ENCODE assay signal across 15 mouse cellular contexts in the genomic region with DNA sequence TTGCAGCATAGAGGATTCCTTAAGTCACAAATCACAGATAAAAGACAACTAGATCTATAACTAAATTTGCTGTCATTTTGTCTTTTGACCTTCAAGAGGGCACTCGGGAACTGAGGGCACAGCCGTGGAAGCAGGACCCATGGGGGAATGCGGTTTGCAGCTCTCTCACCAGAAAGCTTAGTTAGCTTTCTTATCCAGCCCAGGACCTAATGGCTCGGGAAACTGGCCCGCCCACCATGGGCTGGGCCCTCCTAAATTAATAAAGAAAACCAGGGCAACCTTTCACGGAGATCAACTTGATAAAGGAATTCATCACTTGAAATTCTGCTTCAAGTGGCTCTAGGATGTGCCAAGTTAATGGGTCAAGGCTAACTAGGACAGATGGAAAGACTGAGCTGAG.
DNase-seq lines count a peak whose midpoint lies in the region; ATAC-seq lines count a peak whose summit lies in the region.
"Had no signal": no experiment of that assay in that cellular context is flagged by ENCODE, and none has a peak within 500 bp of the region (broad histone marks: within the 10 kb centered on the region; RNA-seq: fewer than 3 reads in every experiment).

No protein-coding gene starts in this region.

- H3K4me3 ChIP-seq in kidney, embryonic 15.5 days (replicated peaks), result no peak overlapping the region
- no peak overlapping the region for H3K4me3 ChIP-seq in forebrain, embryonic 15.5 days
- H3K4me3 ChIP-seq: limb, embryonic 10.5 days; midbrain, embryonic 10.5 days had no signal

- ATAC-seq in kidney, embryonic 15.5 days (replicated peaks; ENCODE audit: low FRiP score), result 0 out of 2 replicates have a peak, but pooled peaks have one; percentile 35
- no peak for ATAC-seq in forebrain, embryonic 15.5 days (replicated peaks)
- ATAC-seq: hindbrain, embryonic 16.5 days had no signal

- H3K4me2 ChIP-seq in kidney, embryonic 15.5 days, result no peak overlapping the region; the same call in 1 of the 2 replicates
- no peak overlapping the region for H3K4me2 ChIP-seq in forebrain, embryonic 15.5 days (replicated peaks)

- DNase-seq in adrenal gland, adult 2 months, result peak; percentile 24
- no peak for DNase-seq in adrenal gland, adult (ENCODE audit: inconsistent age in 2 of 2, low spot score in 1 of 2)
- DNase-seq in kidney, adult 18-20 months, result no peak
- peak; percentile 29 for DNase-seq in urinary bladder, postnatal 14 days (ENCODE audit: low spot score)
- DNase-seq in urinary bladder, postnatal 36 days (ENCODE audit: low spot score in 2 of 2), result no peak
- DNase-seq in retina, postnatal 1 day, result no peak
- DNase-seq: cerebellum, adult 9-10 months; right cerebral cortex, adult 18-20 months had no signal

- H3K27ac ChIP-seq in kidney, embryonic 15.5 days, result peak overlapping the region; percentile 87
- H3K27ac ChIP-seq in forebrain, embryonic 15.5 days (replicated peaks), result no peak overlapping the region
- H3K27ac ChIP-seq: limb, embryonic 10.5 days; liver, embryonic 14.5 days; midbrain, embryonic 10.5 days had no signal

- H3K4me1 ChIP-seq in kidney, embryonic 15.5 days, result peaks cover 3% of the 10 kb centered on the region; the same call in 1 of the 2 replicates
- H3K4me1 ChIP-seq in forebrain, embryonic 15.5 days, result no peaks in the 10 kb centered on the region
- H3K4me1 ChIP-seq: limb, embryonic 10.5 days; midbrain, embryonic 10.5 days had no signal

- WGBS in kidney, embryonic 15.5 days, result 80% methylated on average over 6 of the region's 6 CpGs
- 77% methylated on average over 6 of the region's 6 CpGs for WGBS in forebrain, embryonic 15.5 days

- H3K27me3 ChIP-seq in kidney, embryonic 15.5 days, result no peaks in the 10 kb centered on the region
- H3K27me3 ChIP-seq in forebrain, embryonic 15.5 days, result no peaks in the 10 kb centered on the region
- H3K27me3 ChIP-seq: CH12.LX had no signal

- H3K9me3 ChIP-seq in kidney, embryonic 15.5 days (replicated peaks), result no peaks in the 10 kb centered on the region
- no peaks in the 10 kb centered on the region for H3K9me3 ChIP-seq in forebrain, embryonic 15.5 days
- H3K9me3 ChIP-seq: limb, embryonic 10.5 days; midbrain, embryonic 10.5 days had no signal

- no peak overlapping the region for H3K9ac ChIP-seq in kidney, embryonic 15.5 days
- no peak overlapping the region for H3K9ac ChIP-seq in forebrain, embryonic 15.5 days (replicated peaks)
- H3K9ac ChIP-seq: liver, embryonic 14.5 days had no signal

- H3K36me3 ChIP-seq in kidney, embryonic 15.5 days, result no peaks in the 10 kb centered on the region
- no peaks in the 10 kb centered on the region for H3K36me3 ChIP-seq in forebrain, embryonic 15.5 days
- H3K36me3 ChIP-seq: limb, embryonic 10.5 days; midbrain, embryonic 10.5 days had no signal

Comparison
In these comparisons a context has a peak if more than half of its experiments do, and no peak if none do; other contexts are left out.
1. DNase-seq: peak in adrenal gland, adult 2 months (single experiment) and urinary bladder, postnatal 14 days (single experiment); none in adrenal gland, adult (0 of 2), kidney, adult 18-20 months (single experiment), urinary bladder, postnatal 36 days (0 of 2) and retina, postnatal 1 day (single experiment).